Mouse (Mus musculus) liver, embryonic 14.5 days (tissue): ENCODE results near the gene Map2k4.

ENCODE experiments used
- CTCF ChIP-seq: IDR thresholded peaks from 2 replicates; pipeline ENCODE4 v1.5.1; 2016; ENCODE audit warnings: antibody characterized with exemption, low read depth, control low read depth
- EP300 ChIP-seq: IDR thresholded peaks from 2 replicates; pipeline ENCODE4 v1.6.1; 2016; ENCODE audit warnings: antibody characterized with exemption, low read depth

DNA sequence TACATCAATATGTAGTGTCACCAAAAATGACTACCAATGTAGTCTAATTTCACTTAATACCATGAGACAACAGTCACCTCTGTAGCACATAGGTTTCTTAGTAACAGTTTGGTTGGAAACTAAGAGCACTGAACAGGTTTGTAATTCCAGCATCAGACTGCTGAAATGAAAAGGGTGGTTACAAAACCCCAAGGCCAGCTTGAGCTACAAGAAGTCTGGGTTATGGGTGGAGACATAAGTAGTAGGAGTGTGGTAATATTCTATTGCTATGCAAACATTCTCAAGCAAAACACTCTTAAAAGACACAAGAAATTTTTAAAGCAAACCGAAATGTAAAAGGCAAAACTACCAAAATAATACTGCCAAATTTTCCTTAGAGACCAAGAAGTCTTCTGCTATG, 16.6 kb downstream of the Map2k4 start:
- TF ChIP-seq CTCF (no peak), EP300 (no peak)
